Mouse (Mus musculus): ENCODE data around the gene Snapc2. TPM values are rescaled to one million over a fixed set of nuclear protein-coding genes. Genes with fewer than 3 reads are reported as not detected.

The Snapc2 gene
- 11.6 and 13.5 TPM in 2 replicates for polyA plus RNA-seq (2012; ENCODE audit: insufficient read depth, insufficient read length, missing spikeins)

- peak within 1 kb of the TSS; percentile 96 for H3K4me3 ChIP-seq (ENCODE audit: insufficient read depth, low read depth, low read length)
- 0 out of 2 replicates have a peak within 1 kb of the TSS, but pooled peaks have one; percentile 72 for H3K27ac ChIP-seq (replicated peaks; ENCODE audit: low read depth, low read length)
- peaks cover 2% of the 10 kb centered on the region; the same call in 1 of the 2 replicates for H3K4me1 ChIP-seq (ENCODE audit: control insufficient read depth, insufficient read depth, insufficient read length, low read length)
These were observed at the start of gene Snapc2 for GRCm38 (mm10) chr8:4252934-4253841. Gene Snapc2, plus strand, starts transcription at chr8:4253080.

GRCm38 (mm10) chr8:4205246-4206123, 47.4 kb upstream of the Snapc2 start:
- H3K27ac ChIP-seq (replicated peaks; ENCODE audit: low read depth, low read length): no peak overlapping the region
- H3K4me1 ChIP-seq (ENCODE audit: control insufficient read depth, insufficient read depth, insufficient read length, low read length): no peaks in the 10 kb centered on the region
- no peak overlapping the region for H3K4me3 ChIP-seq (ENCODE audit: insufficient read depth, low read depth, low read length)

- Histone ChIP-seq H3K4me1 (ENCODE audit: control insufficient read depth, insufficient read depth, insufficient read length, low read length) (no peaks in the 10 kb centered on the region), H3K4me3 (ENCODE audit: insufficient read depth, low read depth, low read length) (no peak overlapping the region), H3K27ac (replicated peaks; ENCODE audit: low read depth, low read length) (no peak overlapping the region)
These were observed 46.5 kb upstream of the Snapc2 start for GRCm38 (mm10) chr8:4206182-4207015.

- no peak overlapping the region for H3K27ac ChIP-seq (replicated peaks; ENCODE audit: low read depth, low read length)
- H3K4me3 ChIP-seq (ENCODE audit: insufficient read depth, low read depth, low read length): no peak overlapping the region
- no peaks in the 10 kb centered on the region for H3K4me1 ChIP-seq (ENCODE audit: control insufficient read depth, insufficient read depth, insufficient read length, low read length)
These were observed 45.9 kb upstream of the Snapc2 start for GRCm38 (mm10) chr8:4207016-4207350.

GRCm38 (mm10) chr8:4211097-4211496, 41.8 kb upstream of the Snapc2 start:
- H3K27ac ChIP-seq (replicated peaks; ENCODE audit: low read depth, low read length): no peak overlapping the region
- H3K4me1 ChIP-seq (ENCODE audit: control insufficient read depth, insufficient read depth, insufficient read length, low read length): peaks cover 10% of the 10 kb centered on the region
- H3K4me3 ChIP-seq (ENCODE audit: insufficient read depth, low read depth, low read length): no peak overlapping the region

- Histone ChIP-seq H3K27ac (replicated peaks; ENCODE audit: low read depth, low read length) (no peak overlapping the region), H3K4me3 (ENCODE audit: insufficient read depth, low read depth, low read length) (peak overlapping the region; percentile 59), H3K4me1 (ENCODE audit: control insufficient read depth, insufficient read depth, insufficient read length, low read length) (peaks cover 10% of the 10 kb centered on the region)
These were observed 40.1 kb upstream of the Snapc2 start for GRCm38 (mm10) chr8:4212809-4213209.

- peak overlapping the region; percentile 35; the same call in 1 of the 2 replicates for H3K27ac ChIP-seq (replicated peaks; ENCODE audit: low read depth, low read length)
- peak overlapping the region; percentile 59 for H3K4me3 ChIP-seq (ENCODE audit: insufficient read depth, low read depth, low read length)
- H3K4me1 ChIP-seq (ENCODE audit: control insufficient read depth, insufficient read depth, insufficient read length, low read length): peaks cover 10% of the 10 kb centered on the region
These were observed 39.5 kb upstream of the Snapc2 start for GRCm38 (mm10) chr8:4213210-4214005.

GRCm38 (mm10) chr8:4214006-4214980, 38.6 kb upstream of the Snapc2 start:
- H3K27ac ChIP-seq (replicated peaks; ENCODE audit: low read depth, low read length): peak overlapping the region; percentile 35; the same call in 1 of the 2 replicates
- peaks cover 10% of the 10 kb centered on the region for H3K4me1 ChIP-seq (ENCODE audit: control insufficient read depth, insufficient read depth, insufficient read length, low read length)
- H3K4me3 ChIP-seq (ENCODE audit: insufficient read depth, low read depth, low read length): peak overlapping the region; percentile 59

- no peak overlapping the region for H3K4me3 ChIP-seq (ENCODE audit: insufficient read depth, low read depth, low read length)
- H3K27ac ChIP-seq (replicated peaks; ENCODE audit: low read depth, low read length): no peak overlapping the region
- peaks cover 10% of the 10 kb centered on the region for H3K4me1 ChIP-seq (ENCODE audit: control insufficient read depth, insufficient read depth, insufficient read length, low read length)
These were observed 36.6 kb upstream of the Snapc2 start for GRCm38 (mm10) chr8:4216296-4216695.

GRCm38 (mm10) chr8:4216791-4217621, 35.9 kb upstream of the Snapc2 start, which contains the start of gene Prr36:
Gene Prr36, minus strand, starts transcription at chr8:4217459.
- peaks cover 10% of the 10 kb centered on the region for H3K4me1 ChIP-seq (ENCODE audit: control insufficient read depth, insufficient read depth, insufficient read length, low read length)
- H3K4me3 ChIP-seq (ENCODE audit: insufficient read depth, low read depth, low read length): no peak within 1 kb of the TSS
- no peak within 1 kb of the TSS for H3K27ac ChIP-seq (replicated peaks; ENCODE audit: low read depth, low read length)

- peaks cover under 1% of the 10 kb centered on the region; the same call in 1 of the 2 replicates for H3K4me1 ChIP-seq (ENCODE audit: control insufficient read depth, insufficient read depth, insufficient read length, low read length)
- H3K27ac ChIP-seq (replicated peaks; ENCODE audit: low read depth, low read length): no peak overlapping the region
- H3K4me3 ChIP-seq (ENCODE audit: insufficient read depth, low read depth, low read length): no peak overlapping the region
These were observed 33.3 kb upstream of the Snapc2 start for GRCm38 (mm10) chr8:4219617-4220016.

- H3K4me3 ChIP-seq (ENCODE audit: insufficient read depth, low read depth, low read length): no peak overlapping the region
- H3K4me1 ChIP-seq (ENCODE audit: control insufficient read depth, insufficient read depth, insufficient read length, low read length): no peaks in the 10 kb centered on the region
- no peak overlapping the region for H3K27ac ChIP-seq (replicated peaks; ENCODE audit: low read depth, low read length)
These were observed 30.8 kb upstream of the Snapc2 start for GRCm38 (mm10) chr8:4222059-4222458.

Measured in brown adipose tissue, adult 24 weeks (tissue).